Mouse (Mus musculus): ENCODE measurements at regions not wholly inside any gene's neighbourhood (a gene's known extent, or its start where the extent isn't known, plus 50 kb on each side); places are given as distances from the start of the nearest gene placed in this dataset.

DNA sequence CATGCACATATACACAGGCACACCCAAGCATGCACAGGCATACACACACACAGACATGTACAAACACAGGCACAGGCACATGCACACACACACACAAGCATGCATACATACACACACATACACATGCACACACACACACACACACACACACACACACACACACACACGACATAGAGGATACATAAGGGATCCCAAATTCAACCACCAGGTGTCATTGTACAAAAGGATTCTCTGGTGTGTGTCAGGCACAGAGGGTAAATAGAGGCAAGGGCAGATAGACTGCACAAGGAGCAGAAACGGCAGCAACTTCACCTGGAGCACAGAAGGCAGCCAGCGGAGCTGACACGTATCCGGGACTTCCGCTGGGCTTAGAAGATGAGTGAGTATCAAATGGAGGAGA, 428.1 kb upstream of the Zmiz1 start:
- 69% methylated on average over 6 of the region's 6 CpGs for WGBS
- ATAC-seq (replicated peaks; ENCODE audit: low FRiP score, low read depth) = no peak

DNA sequence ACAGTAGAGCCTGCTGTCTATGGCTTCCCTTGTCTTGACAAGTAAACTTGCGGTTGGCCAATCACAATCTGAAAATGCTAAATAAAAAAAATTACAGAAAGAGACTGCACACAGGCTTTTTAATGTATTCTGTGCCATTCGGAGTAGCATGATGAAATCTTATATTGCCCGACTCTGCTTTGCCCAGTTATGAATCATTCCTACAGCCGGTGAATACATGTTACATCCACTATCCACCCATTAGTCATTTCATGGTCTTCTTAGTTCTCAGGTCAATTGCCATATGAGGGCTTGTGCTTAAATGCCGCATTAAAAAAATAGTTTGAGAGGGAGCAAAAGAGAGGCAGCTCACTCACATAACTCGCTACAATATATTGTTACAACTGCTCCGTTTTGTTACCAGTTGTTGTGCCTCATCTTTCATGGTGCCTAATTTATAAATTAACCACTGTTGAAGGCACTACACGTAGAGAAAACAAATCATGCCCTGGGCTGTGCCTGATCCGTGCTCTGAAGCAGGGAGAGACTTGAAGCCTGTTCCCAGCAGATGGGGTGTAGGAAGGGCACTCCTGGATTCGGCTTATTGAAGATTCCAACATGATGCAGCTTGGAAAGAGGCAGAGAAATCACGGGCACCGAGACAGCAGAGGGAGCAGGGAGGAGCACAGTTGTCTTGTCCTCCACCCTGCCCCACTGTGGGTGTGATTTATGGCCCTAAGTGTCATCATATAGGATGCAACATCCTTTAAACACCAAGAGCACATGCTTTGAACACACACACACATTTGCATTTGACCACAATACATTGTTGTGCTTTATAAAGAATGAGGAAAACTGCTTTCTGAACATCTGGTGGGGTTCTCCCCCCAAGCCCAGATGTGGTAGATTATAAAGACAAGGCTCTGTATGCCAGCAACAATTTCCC, 427.0 kb upstream of the Zmiz1 start:
- H3K27me3 ChIP-seq (ENCODE audit: insufficient read depth, low read length) = no peaks in the 10 kb centered on the region
- TF ChIP-seq CTCF (IDR thresholded peaks at IDR 0.05; ENCODE audit: low read depth) = no peak
- ATAC-seq (replicated peaks; ENCODE audit: low FRiP score, low read depth) (no peak), DNase-seq (ENCODE audit: low spot score) (no peak)
- 51% methylated on average over 12 of the region's 12 CpGs for WGBS
- no peak overlapping the region for H3K4me2 ChIP-seq (ENCODE audit: low read length)
- no peaks in the 10 kb centered on the region for H3K4me1 ChIP-seq (replicated peaks; ENCODE audit: insufficient read depth, low read length)
- no peak overlapping the region for H3K9ac ChIP-seq (ENCODE audit: low read depth, low read length)
- no peak overlapping the region for H3K4me3 ChIP-seq (replicated peaks; ENCODE audit: low read depth, low read length)
- no peak overlapping the region for H3K27ac ChIP-seq
- no peaks in the 10 kb centered on the region for H3K9me3 ChIP-seq (replicated peaks; ENCODE audit: low read length)
- no peaks in the 10 kb centered on the region for H3K36me3 ChIP-seq (ENCODE audit: insufficient read depth, low read length)

More for the DNA sequence above, 428.1 kb upstream of the Zmiz1 start:
- Histone ChIP-seq H3K27me3 (ENCODE audit: insufficient read depth, low read length) (no peaks in the 10 kb centered on the region), H3K4me1 (replicated peaks; ENCODE audit: insufficient read depth, low read length) (no peaks in the 10 kb centered on the region), H3K9ac (ENCODE audit: low read depth, low read length) (no peak overlapping the region), H3K4me2 (ENCODE audit: low read length) (no peak overlapping the region), H3K4me3 (replicated peaks; ENCODE audit: low read depth, low read length) (no peak overlapping the region), H3K27ac (no peak overlapping the region), H3K9me3 (replicated peaks; ENCODE audit: low read length) (no peaks in the 10 kb centered on the region), H3K36me3 (ENCODE audit: insufficient read depth, low read length) (no peaks in the 10 kb centered on the region)
- DNase-seq (ENCODE audit: low spot score) = no peak
- TF ChIP-seq CTCF (IDR thresholded peaks at IDR 0.05; ENCODE audit: low read depth) = peak; percentile 39; the same call in 1 of the 2 replicates

DNA sequence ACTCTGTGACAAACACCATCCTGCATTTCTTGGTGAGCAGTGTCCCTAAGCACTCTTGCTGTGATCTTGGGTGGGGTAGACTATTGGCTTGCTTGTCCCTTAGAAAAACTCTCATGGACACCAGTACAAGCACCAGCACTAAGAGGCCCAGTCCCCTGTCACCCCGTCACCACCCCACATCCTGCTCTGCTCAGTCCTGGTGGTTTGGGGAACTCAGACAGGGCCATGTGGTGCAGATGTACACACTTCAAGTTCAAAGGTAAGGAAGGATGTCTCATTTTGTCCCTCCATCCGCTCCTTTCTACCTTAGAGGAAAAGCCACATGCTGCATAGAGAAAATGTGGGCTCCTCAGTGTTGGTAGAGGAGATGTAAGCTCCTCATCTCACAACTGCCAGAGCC, 426.1 kb upstream of the Zmiz1 start:
- Histone ChIP-seq H3K4me3 (replicated peaks; ENCODE audit: low read depth, low read length) (no peak overlapping the region), H3K27me3 (ENCODE audit: insufficient read depth, low read length) (no peaks in the 10 kb centered on the region), H3K4me2 (ENCODE audit: low read length) (no peak overlapping the region), H3K4me1 (replicated peaks; ENCODE audit: insufficient read depth, low read length) (no peaks in the 10 kb centered on the region), H3K27ac (no peak overlapping the region), H3K36me3 (ENCODE audit: insufficient read depth, low read length) (no peaks in the 10 kb centered on the region), H3K9me3 (replicated peaks; ENCODE audit: low read length) (no peaks in the 10 kb centered on the region), H3K9ac (ENCODE audit: low read depth, low read length) (no peak overlapping the region)
- no peak for TF ChIP-seq CTCF (IDR thresholded peaks at IDR 0.05; ENCODE audit: low read depth)
- whole genome bisulfite sequencing = 90% methylated on average over 2 of the region's 2 CpGs
- ATAC-seq (replicated peaks; ENCODE audit: low FRiP score, low read depth) = no peak
- DNase-seq (ENCODE audit: low spot score) = no peak

DNA sequence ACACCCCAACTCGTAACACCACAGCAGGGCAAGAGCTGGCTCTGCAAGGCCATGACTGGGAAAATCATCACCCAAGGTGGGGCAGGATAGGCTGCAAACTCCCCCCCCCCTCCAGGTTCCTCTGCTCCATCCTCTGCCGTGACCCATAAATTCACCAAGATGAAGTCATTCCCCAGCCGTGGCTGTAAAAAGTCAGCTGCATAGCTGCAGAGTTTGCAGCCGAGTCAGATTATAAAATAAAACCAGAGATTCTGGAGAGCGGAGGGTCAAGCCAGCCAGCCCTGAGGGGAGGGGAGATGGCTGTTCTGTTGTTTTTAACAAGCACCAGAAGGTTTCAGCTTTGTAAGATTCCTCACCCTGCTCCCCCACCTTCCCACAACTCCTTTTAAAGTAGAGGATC, 416.7 kb upstream of the Zmiz1 start:
- Histone ChIP-seq H3K9ac (ENCODE audit: low read depth, low read length) (no peak overlapping the region), H3K4me1 (replicated peaks; ENCODE audit: insufficient read depth, low read length) (no peaks in the 10 kb centered on the region), H3K36me3 (ENCODE audit: insufficient read depth, low read length) (no peaks in the 10 kb centered on the region), H3K27me3 (ENCODE audit: insufficient read depth, low read length) (no peaks in the 10 kb centered on the region), H3K9me3 (replicated peaks; ENCODE audit: low read length) (no peaks in the 10 kb centered on the region), H3K4me2 (ENCODE audit: low read length) (no peak overlapping the region), H3K4me3 (replicated peaks; ENCODE audit: low read depth, low read length) (no peak overlapping the region), H3K27ac (no peak overlapping the region)
- no peak for TF ChIP-seq CTCF (IDR thresholded peaks at IDR 0.05; ENCODE audit: low read depth)
- ATAC-seq (replicated peaks; ENCODE audit: low FRiP score, low read depth) (no peak), DNase-seq (ENCODE audit: low spot score) (peak; percentile 66)
- 12% methylated on average over 5 of the region's 5 CpGs for WGBS

DNA sequence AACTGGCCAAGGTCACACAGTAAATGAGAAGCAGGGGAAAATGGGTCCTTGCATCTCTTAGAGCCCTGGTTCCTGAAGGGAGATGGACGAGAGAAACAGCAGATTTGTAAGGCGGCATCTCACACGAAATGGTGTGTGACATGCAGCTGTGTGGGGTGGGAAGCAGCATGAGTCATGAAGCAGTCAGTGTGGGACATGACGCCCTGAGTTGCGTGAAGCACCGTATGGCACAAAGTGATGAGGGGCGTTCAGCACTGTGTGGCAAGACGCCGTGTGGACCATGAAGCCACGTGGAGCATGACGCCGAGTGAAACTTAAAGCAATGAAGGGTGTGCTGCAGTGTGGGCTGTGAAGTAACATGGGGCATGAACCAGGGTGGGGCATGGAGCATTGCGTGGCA, 414.9 kb upstream of the Zmiz1 start:
- H3K4me1 ChIP-seq (replicated peaks; ENCODE audit: insufficient read depth, low read length) = no peaks in the 10 kb centered on the region
- no peak overlapping the region for H3K27ac ChIP-seq
- 0 out of 2 replicates have a peak, but pooled peaks have one; percentile 43 for ATAC-seq (replicated peaks; ENCODE audit: low FRiP score, low read depth)
- no peak overlapping the region for H3K4me2 ChIP-seq (ENCODE audit: low read length)
- H3K9ac ChIP-seq (ENCODE audit: low read depth, low read length) = no peak overlapping the region
- WGBS = 80% methylated on average over 13 of the region's 13 CpGs
- no peaks in the 10 kb centered on the region for H3K9me3 ChIP-seq (replicated peaks; ENCODE audit: low read length)
- no peaks in the 10 kb centered on the region for H3K36me3 ChIP-seq (ENCODE audit: insufficient read depth, low read length)
- no peak overlapping the region for H3K4me3 ChIP-seq (replicated peaks; ENCODE audit: low read depth, low read length)
- H3K27me3 ChIP-seq (ENCODE audit: insufficient read depth, low read length) = no peaks in the 10 kb centered on the region
- TF ChIP-seq CTCF (IDR thresholded peaks at IDR 0.05; ENCODE audit: low read depth) = no peak
- DNase-seq (ENCODE audit: low spot score) = no peak

GRCm38 (mm10) chr14:25044867-25045266, 414.1 kb upstream of the Zmiz1 start:
- H3K4me3 ChIP-seq (replicated peaks; ENCODE audit: low read depth, low read length) = no peak overlapping the region
- TF ChIP-seq CTCF (IDR thresholded peaks at IDR 0.05; ENCODE audit: low read depth) = peak; percentile 35; the same call in 1 of the 2 replicates
- H3K9ac ChIP-seq (ENCODE audit: low read depth, low read length) = no peak overlapping the region
- H3K36me3 ChIP-seq (ENCODE audit: insufficient read depth, low read length) = no peaks in the 10 kb centered on the region
- H3K4me1 ChIP-seq (replicated peaks; ENCODE audit: insufficient read depth, low read length) = no peaks in the 10 kb centered on the region
- no peak overlapping the region for H3K27ac ChIP-seq
- DNase-seq (ENCODE audit: low spot score) (peak; percentile 78), ATAC-seq (replicated peaks; ENCODE audit: low FRiP score, low read depth) (no peak)
- no peaks in the 10 kb centered on the region for H3K9me3 ChIP-seq (replicated peaks; ENCODE audit: low read length)
- H3K4me2 ChIP-seq (ENCODE audit: low read length) = no peak overlapping the region
- no peaks in the 10 kb centered on the region for H3K27me3 ChIP-seq (ENCODE audit: insufficient read depth, low read length)
- 39% methylated on average over 7 of the region's 7 CpGs for WGBS
